Mouse (Mus musculus): ENCODE measurements around the gene Bcar1. TPM values are rescaled to one million over a fixed set of nuclear protein-coding genes. Genes with fewer than 3 reads are reported as not detected.
A peak's percentile ranks its signal among the peaks of the same experiment; 100 is the strongest.

The Bcar1 gene
- polyA plus RNA-seq, 1 experiment from 2014 or later = 61.5 TPM

- no peaks in the 10 kb centered on the region for H3K27me3 ChIP-seq (replicated peaks)
- H3K4me1 ChIP-seq = peaks cover 92% of the 10 kb centered on the region
- peak overlapping the region; percentile 26; the same call in 1 of the 2 replicates for H3K9ac ChIP-seq
- no peak overlapping the region for H3K4me3 ChIP-seq
- H3K36me3 ChIP-seq = no peaks in the 10 kb centered on the region
- H3K4me2 ChIP-seq (replicated peaks) = peak overlapping the region; percentile 14; the same call in 1 of the 2 replicates
- H3K27ac ChIP-seq = no peak overlapping the region
- H3K9me3 ChIP-seq = no peaks in the 10 kb centered on the region
- ATAC-seq (ENCODE audit: low FRiP score, low read depth) = no peak
- 4% methylated on average over 5 of the region's 5 CpGs for WGBS
These were observed 9.9 kb downstream of the Bcar1 start for GRCm38 (mm10) chr8:111733581-111734243.

DNA sequence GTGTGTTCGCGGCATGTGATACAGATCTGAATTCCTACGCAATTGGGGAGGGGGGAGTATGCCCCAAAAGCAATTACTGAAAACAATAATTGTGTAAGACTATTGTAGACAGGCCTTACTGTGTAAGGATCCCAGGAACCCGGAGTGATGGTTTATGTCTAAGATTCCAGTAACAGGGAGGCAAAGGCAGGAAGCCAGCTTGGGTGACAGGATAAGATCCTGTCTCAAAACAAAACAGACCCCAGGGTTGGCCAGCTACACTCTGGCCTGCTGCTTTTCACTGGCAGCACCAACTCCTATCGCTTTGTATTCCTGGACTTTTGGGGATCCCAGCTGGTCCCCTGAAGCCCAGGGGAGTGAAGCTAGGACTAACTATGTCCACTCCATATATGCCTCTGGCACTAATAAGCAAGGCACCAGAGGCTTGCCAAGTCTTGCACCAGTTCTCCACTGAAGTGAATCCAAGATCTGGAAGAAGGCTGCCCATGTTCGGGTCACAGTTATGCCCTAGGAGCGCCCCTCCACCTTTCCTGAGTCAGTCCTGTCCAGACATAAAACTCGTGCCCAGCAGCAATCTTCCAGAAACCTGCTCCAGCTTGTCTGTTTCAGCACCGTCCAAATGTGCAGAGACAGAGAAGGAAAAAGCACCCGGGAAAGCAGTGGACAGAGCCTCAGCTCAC, 11.1 kb downstream of the Bcar1 start:
- H3K4me3 ChIP-seq = peak overlapping the region; percentile 71
- H3K9me3 ChIP-seq = no peaks in the 10 kb centered on the region
- peak overlapping the region; percentile 40 for H3K9ac ChIP-seq
- WGBS = 33% methylated on average over 10 of the region's 10 CpGs
- peak overlapping the region; percentile 57 for H3K27ac ChIP-seq
- no peaks in the 10 kb centered on the region for H3K36me3 ChIP-seq
- no peaks in the 10 kb centered on the region for H3K27me3 ChIP-seq (replicated peaks)
- H3K4me2 ChIP-seq (replicated peaks) = peak overlapping the region; percentile 91
- ATAC-seq (ENCODE audit: low FRiP score, low read depth) = peak; percentile 35; the same call in 1 of the 2 replicates
- peaks cover 89% of the 10 kb centered on the region for H3K4me1 ChIP-seq

DNA sequence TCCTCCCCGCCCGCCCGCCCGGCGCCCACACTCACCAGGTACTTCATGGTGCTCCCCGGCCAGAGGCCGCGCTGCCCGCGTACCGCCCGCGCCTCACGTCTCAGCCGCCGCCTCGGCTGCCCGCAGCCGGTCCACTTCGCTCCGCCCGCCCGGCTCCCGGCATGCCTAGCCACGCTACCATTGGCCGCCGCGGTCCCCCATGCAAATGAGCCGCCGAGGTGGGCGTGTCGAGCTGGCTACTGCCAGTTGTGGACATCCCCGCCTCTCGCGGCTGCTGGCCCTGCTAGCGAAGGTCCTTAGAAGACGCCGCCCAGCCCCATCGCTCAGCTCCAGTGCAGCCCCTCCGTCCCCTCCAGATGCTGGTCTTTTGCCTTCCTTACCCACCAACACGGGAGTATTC, 11.6 kb downstream of the Bcar1 start:
- peak; percentile 92 for ATAC-seq (ENCODE audit: low FRiP score, low read depth)

DNA sequence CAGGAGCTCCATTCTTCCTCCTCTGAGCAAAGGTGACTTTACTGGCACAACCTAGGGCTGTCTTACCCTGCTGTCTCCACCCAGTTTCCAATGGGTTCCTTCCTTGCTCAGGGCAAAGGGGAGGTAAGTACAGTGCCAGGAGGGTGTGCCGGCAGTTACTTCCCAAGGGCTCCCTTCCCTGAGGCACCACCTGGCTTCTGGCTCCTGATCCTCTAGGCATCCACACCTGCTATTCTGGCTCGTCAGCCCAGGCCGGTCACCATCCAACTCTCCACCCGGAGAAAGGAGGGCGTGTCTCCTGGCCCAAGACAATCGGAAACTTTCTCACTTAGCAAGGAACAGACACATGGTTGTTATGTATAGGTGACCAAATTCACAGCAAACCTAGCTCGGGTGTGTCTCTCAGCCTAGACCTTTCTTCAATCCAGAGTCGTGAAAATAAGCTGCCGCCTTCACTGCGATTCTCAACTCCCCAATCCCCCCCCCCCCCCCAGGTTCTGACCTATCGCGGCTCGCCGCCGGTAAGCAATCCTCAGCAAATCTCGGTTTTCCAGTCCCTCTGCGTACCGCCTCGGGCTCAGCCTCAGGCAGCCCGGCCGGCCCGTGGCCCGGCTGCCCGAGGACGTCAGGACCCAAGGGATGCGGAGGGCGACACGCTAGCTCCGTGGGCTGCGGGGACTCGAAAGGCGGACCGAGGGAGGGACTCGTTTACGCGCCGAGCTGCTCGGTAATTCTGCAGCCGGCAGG, 12.2 kb downstream of the Bcar1 start:
- H3K4me1 ChIP-seq = peaks cover 88% of the 10 kb centered on the region
- peak; percentile 22 for ATAC-seq (ENCODE audit: low FRiP score, low read depth)
- peak overlapping the region; percentile 91 for H3K4me2 ChIP-seq (replicated peaks)
- H3K4me3 ChIP-seq = peak overlapping the region; percentile 71
- 0 out of 2 replicates have a peak overlapping the region, but pooled peaks have one; percentile 42 for H3K27ac ChIP-seq
- H3K9me3 ChIP-seq = no peaks in the 10 kb centered on the region
- peak overlapping the region; percentile 89 for H3K9ac ChIP-seq
- 1% methylated on average over 39 of the region's 39 CpGs for WGBS
- H3K27me3 ChIP-seq (replicated peaks) = no peaks in the 10 kb centered on the region
- H3K36me3 ChIP-seq = no peaks in the 10 kb centered on the region

More for the DNA sequence above, 11.6 kb downstream of the Bcar1 start:
- peak overlapping the region; percentile 91 for H3K4me2 ChIP-seq (replicated peaks)
- peaks cover 88% of the 10 kb centered on the region for H3K4me1 ChIP-seq
- H3K9me3 ChIP-seq = no peaks in the 10 kb centered on the region
- H3K36me3 ChIP-seq = no peaks in the 10 kb centered on the region
- 1% methylated on average over 40 of the region's 41 CpGs for WGBS
- peak overlapping the region; percentile 89 for H3K9ac ChIP-seq
- no peaks in the 10 kb centered on the region for H3K27me3 ChIP-seq (replicated peaks)
- peak overlapping the region; percentile 57; the same call in 1 of the 2 replicates for H3K27ac ChIP-seq
- peak overlapping the region; percentile 71 for H3K4me3 ChIP-seq

GRCm38 (mm10) chr8:111729233-111730170, 14.1 kb downstream of the Bcar1 start:
- Histone ChIP-seq H3K9ac (no peak overlapping the region), H3K4me1 (peaks cover 74% of the 10 kb centered on the region), H3K27me3 (replicated peaks) (no peaks in the 10 kb centered on the region), H3K4me3 (no peak overlapping the region), H3K36me3 (no peaks in the 10 kb centered on the region), H3K4me2 (replicated peaks) (peak overlapping the region; percentile 91), H3K27ac (no peak overlapping the region), H3K9me3 (no peaks in the 10 kb centered on the region)
- WGBS = 68% methylated on average over 7 of the region's 7 CpGs
- no peak for ATAC-seq (ENCODE audit: low FRiP score, low read depth)

- WGBS = 76% methylated on average over 5 of the region's 5 CpGs
- H3K4me1 ChIP-seq = peaks cover 63% of the 10 kb centered on the region
These were observed 15.1 kb downstream of the Bcar1 start for GRCm38 (mm10) chr8:111728481-111728880.

GRCm38 (mm10) chr8:111727553-111727952, 16.1 kb downstream of the Bcar1 start:
- H3K4me1 ChIP-seq = peaks cover 54% of the 10 kb centered on the region
- ATAC-seq (ENCODE audit: low FRiP score, low read depth) = no peak

More at GRCm38 (mm10) chr8:111728481-111728880, 15.1 kb downstream of the Bcar1 start:
- Histone ChIP-seq H3K36me3 (no peaks in the 10 kb centered on the region), H3K4me2 (replicated peaks) (no peak overlapping the region), H3K4me3 (no peak overlapping the region), H3K27ac (no peak overlapping the region), H3K27me3 (replicated peaks) (no peaks in the 10 kb centered on the region), H3K9me3 (no peaks in the 10 kb centered on the region), H3K9ac (no peak overlapping the region)
- no peak for ATAC-seq (ENCODE audit: low FRiP score, low read depth)

GRCm38 (mm10) chr8:111726102-111726900, 17.3 kb downstream of the Bcar1 start:
- Histone ChIP-seq H3K9me3 (no peaks in the 10 kb centered on the region), H3K4me1 (peaks cover 46% of the 10 kb centered on the region), H3K27ac (no peak overlapping the region), H3K36me3 (peaks cover 2% of the 10 kb centered on the region), H3K4me3 (no peak overlapping the region), H3K4me2 (replicated peaks) (no peak overlapping the region), H3K27me3 (replicated peaks) (no peaks in the 10 kb centered on the region), H3K9ac (no peak overlapping the region)
- 83% methylated on average over 7 of the region's 7 CpGs for WGBS
- ATAC-seq (ENCODE audit: low FRiP score, low read depth) = no peak

More at GRCm38 (mm10) chr8:111727553-111727952, 16.1 kb downstream of the Bcar1 start:
- H3K27me3 ChIP-seq (replicated peaks) = no peaks in the 10 kb centered on the region
- WGBS = 67% methylated on average over 4 of the region's 4 CpGs
- no peak overlapping the region for H3K9ac ChIP-seq
- no peak overlapping the region for H3K4me3 ChIP-seq
- H3K36me3 ChIP-seq = no peaks in the 10 kb centered on the region
- H3K9me3 ChIP-seq = no peaks in the 10 kb centered on the region
- H3K27ac ChIP-seq = no peak overlapping the region
- H3K4me2 ChIP-seq (replicated peaks) = no peak overlapping the region

DNA sequence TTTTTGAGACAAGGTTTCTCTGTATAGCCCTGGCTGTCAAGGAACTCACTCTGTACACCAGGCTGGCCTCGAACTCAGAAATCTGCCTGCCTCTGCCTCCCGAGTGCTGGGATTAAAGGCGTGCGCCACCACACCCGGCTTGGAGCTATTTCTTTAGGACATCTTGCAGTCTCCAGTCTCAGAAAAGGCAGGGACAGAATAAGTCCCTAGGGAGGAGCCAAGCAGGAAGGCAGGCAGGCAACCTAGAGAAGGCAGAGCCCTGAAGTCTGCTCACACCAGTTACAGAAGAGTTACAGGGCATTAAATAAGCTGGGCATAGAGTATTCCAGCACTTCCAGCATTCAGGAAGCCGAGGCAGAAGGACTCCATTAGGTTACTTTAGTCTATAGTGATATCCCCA, 18.3 kb downstream of the Bcar1 start:
- Histone ChIP-seq H3K27ac (no peak overlapping the region), H3K27me3 (replicated peaks) (no peaks in the 10 kb centered on the region), H3K4me1 (peaks cover 42% of the 10 kb centered on the region), H3K9ac (no peak overlapping the region), H3K36me3 (peaks cover 11% of the 10 kb centered on the region), H3K4me3 (no peak overlapping the region), H3K4me2 (replicated peaks) (no peak overlapping the region), H3K9me3 (no peaks in the 10 kb centered on the region)
- ATAC-seq (ENCODE audit: low FRiP score, low read depth) = no peak
- 93% methylated on average over 6 of the region's 6 CpGs for WGBS

GRCm38 (mm10) chr8:111720115-111720544, 23.5 kb downstream of the Bcar1 start:
- H3K9ac ChIP-seq = no peak overlapping the region
- no peaks in the 10 kb centered on the region for H3K27me3 ChIP-seq (replicated peaks)
- WGBS = 72% methylated on average over 4 of the region's 4 CpGs
- peaks cover 39% of the 10 kb centered on the region for H3K4me1 ChIP-seq
- H3K9me3 ChIP-seq = no peaks in the 10 kb centered on the region
- no peak overlapping the region for H3K4me3 ChIP-seq
- peaks cover 36% of the 10 kb centered on the region for H3K36me3 ChIP-seq
- ATAC-seq (ENCODE audit: low FRiP score, low read depth) = no peak
- no peak overlapping the region for H3K27ac ChIP-seq
- no peak overlapping the region for H3K4me2 ChIP-seq (replicated peaks)

DNA sequence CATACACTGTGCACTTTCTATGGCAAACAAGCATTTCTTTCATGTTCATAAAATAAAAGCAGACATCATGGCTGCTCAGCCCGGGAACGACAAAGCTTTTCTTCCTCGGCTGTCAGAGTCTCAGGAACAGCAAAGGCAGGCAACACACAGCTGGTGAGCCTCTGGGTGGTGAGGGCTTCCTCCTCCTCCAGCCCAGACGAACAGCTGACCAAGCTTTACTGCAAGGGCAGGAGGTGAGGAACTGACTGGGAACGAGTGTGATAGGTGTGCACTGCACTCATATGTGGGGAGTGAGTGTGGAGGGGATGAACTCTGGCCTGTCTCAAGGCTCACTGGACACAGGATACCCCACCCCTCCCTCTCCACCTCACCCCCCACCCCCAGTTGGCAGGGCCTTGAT, 24.7 kb downstream of the Bcar1 start:
- Histone ChIP-seq H3K27me3 (replicated peaks) (no peaks in the 10 kb centered on the region), H3K4me3 (no peak overlapping the region), H3K4me1 (peaks cover 42% of the 10 kb centered on the region), H3K4me2 (replicated peaks) (no peak overlapping the region), H3K27ac (no peak overlapping the region), H3K9me3 (no peaks in the 10 kb centered on the region), H3K36me3 (peaks cover 48% of the 10 kb centered on the region), H3K9ac (no peak overlapping the region)
- ATAC-seq (ENCODE audit: low FRiP score, low read depth) = no peak
- WGBS = 66% methylated on average over 5 of the region's 5 CpGs

Data from neural tube, embryonic 12.5 days (tissue).